Mouse (Mus musculus): ENCODE measurements around the gene Galnt14. TPM values are rescaled to one million over a fixed set of nuclear protein-coding genes. Genes with fewer than 3 reads are reported as not detected.

Galnt14 gene
- total RNA-seq (2017) = not detected in 2 replicates

DNA sequence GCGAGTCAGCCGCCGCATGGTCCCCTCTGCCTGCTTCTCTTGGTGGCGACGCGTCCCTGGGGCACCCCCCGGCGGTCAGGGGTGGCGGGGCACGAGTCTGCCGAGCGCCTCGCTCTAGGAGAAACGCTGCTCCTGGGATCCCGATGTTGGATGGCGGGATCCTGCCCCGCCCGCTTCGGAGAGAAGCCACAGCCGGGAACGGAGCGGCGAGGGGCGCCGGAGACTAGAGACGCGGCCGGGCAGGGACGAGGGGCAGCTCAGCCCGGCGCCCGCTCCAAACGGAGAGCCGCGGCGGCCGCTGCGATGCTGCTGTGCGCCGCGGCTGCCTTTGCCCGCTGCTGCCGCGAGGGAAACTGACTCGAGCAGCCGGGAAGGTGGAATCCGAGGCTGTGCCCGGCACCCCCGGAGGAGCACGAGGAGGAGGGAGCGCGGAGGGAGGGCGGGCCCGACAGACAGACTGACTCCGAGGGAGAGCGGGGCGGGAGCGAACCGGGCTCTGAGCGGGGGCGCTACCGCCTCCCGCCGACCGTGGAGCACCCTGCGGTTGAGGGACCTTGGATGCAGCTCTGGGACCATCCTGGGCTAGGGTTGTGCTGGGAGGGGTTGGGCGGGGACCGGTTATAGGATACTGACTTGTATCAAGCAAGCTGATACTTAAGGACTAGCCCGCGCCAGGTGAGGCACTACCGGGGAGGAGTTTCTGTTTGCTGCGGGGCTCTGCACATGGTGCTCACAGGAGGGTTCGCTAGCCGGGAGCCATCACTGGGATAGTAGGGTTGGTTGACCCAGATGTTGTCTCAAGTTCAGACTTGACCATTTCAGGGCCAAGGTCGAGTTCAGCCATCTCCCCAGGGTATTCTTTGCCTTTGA lies at the start of gene Galnt14:
TSS of gene Galnt14 (minus strand) at position 412 of the 870 bp plus-strand sequence.
- peak; percentile 75 for ATAC-seq (replicated peaks; ENCODE audit: low read depth, poor library complexity, severe bottlenecking)

- peak; percentile 99 for ATAC-seq (replicated peaks; ENCODE audit: low read depth, poor library complexity, severe bottlenecking)
These were observed 33.5 kb upstream of the Galnt14 start for GRCm38 (mm10) chr17:73743681-73744311.

- peak; percentile 68 for ATAC-seq (replicated peaks; ENCODE audit: low read depth, poor library complexity, severe bottlenecking)
These were observed 13.8 kb upstream of the Galnt14 start for GRCm38 (mm10) chr17:73723885-73724682.

DNA sequence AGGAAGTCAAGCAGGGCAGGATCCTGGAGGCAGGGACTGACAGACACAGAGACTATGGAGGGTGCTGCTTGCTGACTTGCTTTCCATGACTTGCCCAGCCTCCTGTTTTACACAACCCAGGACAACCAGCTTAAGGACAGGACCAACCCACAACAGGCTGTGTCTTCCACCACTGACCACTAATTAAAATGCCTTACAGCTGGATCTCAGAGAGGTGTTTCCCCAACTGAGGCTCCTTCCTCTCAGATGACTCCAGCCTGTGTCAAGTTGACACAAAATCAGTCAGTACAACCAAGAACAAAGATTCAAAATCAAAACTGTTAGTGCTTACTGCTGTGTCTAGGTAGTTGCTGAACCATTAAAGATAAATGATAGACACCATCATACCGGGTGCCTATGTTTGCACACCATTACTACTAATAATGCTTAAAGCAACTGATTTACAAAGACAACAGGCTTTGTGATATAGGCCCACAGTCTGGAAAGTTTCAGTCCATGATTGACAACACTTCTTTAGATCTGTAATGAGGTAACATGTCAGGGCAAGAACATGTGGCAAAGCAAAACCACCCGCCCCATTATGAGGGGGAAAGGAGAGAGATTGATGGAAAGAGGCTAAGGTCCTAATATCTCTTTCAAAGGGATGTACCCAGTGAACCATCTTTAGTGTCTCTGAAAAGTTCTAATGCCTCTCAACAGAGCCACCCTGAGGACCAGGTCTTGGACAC lies 8.9 kb upstream of the Galnt14 start:
- ATAC-seq (replicated peaks; ENCODE audit: low read depth, poor library complexity, severe bottlenecking) = no peak

- no peak for ATAC-seq (replicated peaks; ENCODE audit: low read depth, poor library complexity, severe bottlenecking)
These were observed 6.4 kb upstream of the Galnt14 start for GRCm38 (mm10) chr17:73716684-73717083.

- no peak for ATAC-seq (replicated peaks; ENCODE audit: low read depth, poor library complexity, severe bottlenecking)
These were observed 4.4 kb upstream of the Galnt14 start for GRCm38 (mm10) chr17:73714440-73715221.

DNA sequence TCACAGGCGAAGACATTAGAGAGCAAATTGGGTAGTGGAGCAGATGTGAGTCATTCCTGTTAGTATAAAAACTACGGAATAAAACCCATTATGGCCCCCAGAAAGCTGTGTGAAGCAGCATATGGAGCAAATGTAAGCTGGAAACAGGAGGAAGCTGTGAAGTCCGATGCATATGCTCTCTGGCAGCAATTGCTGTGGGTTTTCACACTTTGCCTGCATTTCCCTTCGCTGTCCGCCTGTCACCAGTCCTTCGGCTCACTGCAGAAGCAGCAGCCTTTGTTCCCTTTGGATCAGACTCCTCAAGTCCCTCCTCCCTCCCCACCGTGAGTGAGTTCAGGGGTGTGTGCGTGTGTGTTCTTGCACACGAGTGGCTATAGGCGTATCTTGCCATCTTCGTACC lies 3.1 kb upstream of the Galnt14 start:
- no peak for ATAC-seq (replicated peaks; ENCODE audit: low read depth, poor library complexity, severe bottlenecking)

DNA sequence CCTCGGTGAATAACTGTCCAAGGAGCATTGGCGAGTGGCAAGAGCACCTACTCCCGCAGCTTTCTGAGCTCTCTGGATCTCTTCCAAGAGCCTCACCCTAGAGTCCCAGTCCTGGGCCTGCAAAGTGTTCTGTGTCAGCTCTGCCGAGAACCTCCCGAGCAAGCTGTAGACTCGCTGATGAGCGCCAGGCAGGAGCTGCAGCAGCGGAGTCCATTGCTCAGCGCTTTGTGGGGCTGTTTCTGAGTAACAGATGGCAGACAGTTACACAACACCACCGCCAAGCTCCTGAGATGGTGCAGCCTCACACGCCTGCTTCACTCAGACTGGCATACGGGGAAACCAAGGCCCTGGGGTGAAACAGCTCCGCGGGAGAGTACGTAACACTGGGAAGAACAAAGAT lies 1.7 kb upstream of the Galnt14 start:
- no peak for ATAC-seq (replicated peaks; ENCODE audit: low read depth, poor library complexity, severe bottlenecking)

DNA sequence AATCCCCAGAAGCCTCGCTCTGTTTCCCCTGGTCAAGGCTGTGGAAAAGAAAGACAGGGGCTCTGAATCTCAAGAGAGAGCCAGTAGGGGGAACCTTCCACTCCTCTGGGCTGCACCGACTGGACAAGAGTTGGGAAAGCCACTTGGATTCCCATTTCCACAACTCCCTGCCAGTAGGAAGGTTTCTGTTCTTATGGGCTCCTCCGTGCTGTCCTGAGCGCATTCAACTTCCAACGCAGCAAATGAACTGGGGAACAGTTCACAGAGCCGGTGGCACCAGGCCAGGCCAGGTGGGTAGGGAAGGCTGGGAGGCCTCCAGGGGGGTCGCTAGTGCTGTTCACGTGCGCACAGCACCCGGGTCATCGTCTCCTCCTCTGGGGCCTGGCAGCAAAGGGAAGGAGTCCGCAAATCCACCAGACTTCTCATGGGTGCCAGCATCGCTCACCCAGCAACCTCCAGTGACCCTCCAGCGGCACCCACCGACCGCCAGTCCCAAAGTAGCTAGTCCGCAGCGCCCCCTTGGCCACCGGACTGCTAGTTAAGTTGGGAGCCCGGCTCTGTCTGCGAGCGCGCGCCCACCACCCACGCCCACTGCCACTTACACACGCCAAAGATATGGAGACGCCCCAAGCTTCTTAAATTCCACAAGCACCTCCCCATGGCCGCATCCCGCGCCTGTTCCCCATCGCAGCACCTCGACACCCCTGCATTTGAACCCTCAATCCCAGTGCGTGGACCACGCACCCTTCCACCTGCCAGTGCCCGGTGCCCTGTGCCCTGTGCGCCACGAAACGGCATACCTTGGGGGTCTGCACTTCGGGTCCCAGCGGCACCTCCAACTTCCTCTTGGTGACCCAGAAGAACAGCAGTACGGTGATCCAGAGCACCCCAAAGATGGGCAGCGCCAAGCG lies 867 bp downstream of the Galnt14 start:
- ATAC-seq (replicated peaks; ENCODE audit: low read depth, poor library complexity, severe bottlenecking) = no peak

GRCm38 (mm10) chr17:73708451-73708850 lies 1.8 kb downstream of the Galnt14 start:
- ATAC-seq (replicated peaks; ENCODE audit: low read depth, poor library complexity, severe bottlenecking) = no peak

- no peak for ATAC-seq (replicated peaks; ENCODE audit: low read depth, poor library complexity, severe bottlenecking)
These were observed 6.7 kb downstream of the Galnt14 start for GRCm38 (mm10) chr17:73703571-73703970.

- ATAC-seq (replicated peaks; ENCODE audit: low read depth, poor library complexity, severe bottlenecking) = no peak
These were observed 9.2 kb downstream of the Galnt14 start for GRCm38 (mm10) chr17:73701016-73701415.

DNA sequence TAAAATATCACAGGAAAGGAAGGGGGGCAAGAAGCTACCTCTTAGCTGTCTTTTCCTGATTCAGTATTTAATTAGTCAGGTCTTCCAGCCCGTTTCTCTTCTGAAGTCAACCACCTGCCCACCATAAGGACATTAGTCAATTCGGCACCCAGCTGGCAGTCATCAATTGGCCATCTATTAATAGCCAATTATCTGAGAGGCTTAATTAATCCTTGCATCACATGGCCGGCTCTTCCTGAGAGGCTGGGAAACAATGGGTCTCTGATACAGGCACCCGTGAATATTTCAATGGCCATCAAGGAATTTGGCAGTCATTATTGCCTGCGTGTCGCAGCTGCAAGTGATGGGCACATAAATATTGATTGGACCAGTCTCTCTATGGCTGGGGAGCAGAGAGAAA lies 10.4 kb downstream of the Galnt14 start:
- ATAC-seq (replicated peaks; ENCODE audit: low read depth, poor library complexity, severe bottlenecking) = no peak

DNA sequence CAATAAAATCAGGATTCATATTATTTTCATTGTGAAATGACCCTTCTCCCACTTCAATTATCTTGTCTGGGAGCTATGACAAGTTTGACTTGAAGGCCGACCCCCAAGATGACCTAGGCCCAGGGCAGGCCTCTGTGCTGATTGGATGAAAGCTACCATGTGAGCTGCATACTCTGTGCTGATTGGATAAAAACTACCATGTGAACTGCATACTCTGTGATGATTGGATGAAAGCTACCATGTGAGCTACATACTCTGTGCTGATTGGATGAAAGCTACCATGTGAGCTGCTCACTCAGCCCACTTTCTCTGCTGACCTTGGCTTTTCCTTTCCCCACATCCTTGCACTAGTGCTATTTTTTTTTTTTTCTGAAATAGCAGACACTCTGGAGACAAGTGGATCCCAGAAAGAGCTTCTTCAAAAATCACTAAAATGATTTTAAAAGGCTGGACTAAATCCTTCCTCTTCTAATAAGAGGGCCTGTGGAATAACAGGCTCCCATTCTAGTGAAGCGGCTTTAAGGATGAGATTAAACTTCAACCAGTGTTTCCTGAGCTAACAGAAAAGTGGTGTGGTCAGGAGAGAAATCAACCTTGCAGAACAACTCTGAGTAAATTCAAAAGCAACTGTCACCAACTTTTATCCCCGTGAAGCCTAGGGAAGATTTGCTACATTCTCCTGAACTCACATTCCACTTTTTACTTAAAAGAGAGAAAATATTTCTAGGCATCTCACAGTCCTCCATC lies 15.9 kb downstream of the Galnt14 start:
- ATAC-seq (replicated peaks; ENCODE audit: low read depth, poor library complexity, severe bottlenecking) = no peak

DNA sequence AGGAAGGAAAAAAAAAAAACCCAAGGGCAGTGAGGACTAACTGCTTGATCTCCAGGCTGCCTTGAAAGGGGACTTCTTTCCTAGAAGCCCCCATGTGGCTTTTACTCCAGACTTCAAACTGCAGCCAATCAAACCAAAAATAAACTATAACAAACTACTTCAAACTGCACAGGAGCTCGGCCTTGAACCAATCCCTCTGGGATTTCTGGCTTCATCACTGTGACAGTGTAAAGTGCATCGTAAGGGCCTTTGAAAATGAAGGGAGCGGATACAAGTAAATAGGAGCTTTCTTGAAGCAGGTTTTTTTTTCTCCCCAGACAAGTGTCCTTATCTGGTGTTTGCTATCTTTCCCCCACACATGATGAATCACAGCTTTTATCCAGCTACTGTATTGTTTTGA lies 22.0 kb downstream of the Galnt14 start:
- no peak for ATAC-seq (replicated peaks; ENCODE audit: low read depth, poor library complexity, severe bottlenecking)

GRCm38 (mm10) chr17:73686292-73686691 lies 24.0 kb downstream of the Galnt14 start:
- ATAC-seq (replicated peaks; ENCODE audit: low read depth, poor library complexity, severe bottlenecking) = no peak

GRCm38 (mm10) chr17:73684746-73685145 lies 25.5 kb downstream of the Galnt14 start:
- no peak for ATAC-seq (replicated peaks; ENCODE audit: low read depth, poor library complexity, severe bottlenecking)

DNA sequence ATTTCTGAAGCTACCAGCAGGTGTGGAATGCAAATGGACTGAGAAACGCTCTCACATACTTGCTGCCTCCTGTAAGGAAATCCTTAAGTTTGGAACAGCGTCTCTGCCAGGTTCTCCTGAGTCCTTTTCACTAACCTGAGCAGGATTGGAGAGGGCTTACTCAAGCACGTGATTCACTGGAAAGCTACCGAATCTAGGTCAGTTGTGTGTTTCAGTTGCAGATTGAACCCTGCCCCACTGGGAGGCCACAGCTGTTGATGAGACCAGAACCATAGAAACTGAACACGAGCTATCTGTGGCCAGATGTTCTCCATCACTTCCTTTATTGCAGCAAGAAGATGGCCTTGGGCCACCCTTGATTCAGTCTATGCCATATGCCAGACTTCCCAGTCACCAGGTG lies 38.3 kb downstream of the Galnt14 start:
- no peak for ATAC-seq (replicated peaks; ENCODE audit: low read depth, poor library complexity, severe bottlenecking)

Data from common myeloid progenitor, adult 5-6 weeks (primary cell).